ENCODE assay signal across 32 mouse cellular contexts in genomic region chr14:36340832-36341231, GRCm38 (mm10).
"Had no signal": no experiment of that assay in that cellular context is flagged by ENCODE, and none has a peak within 500 bp of the region (broad histone marks: within the 10 kb centered on the region; RNA-seq: fewer than 3 reads in every experiment).

No protein-coding gene starts in this region.

- ATAC-seq: liver, embryonic 12.5 days; liver, postnatal 0 days; lung, postnatal 0 days; midbrain, embryonic 13.5 days; midbrain, embryonic 15.5 days; midbrain, embryonic 16.5 days had no signal

- H3K27ac ChIP-seq: limb, embryonic 10.5 days; limb, embryonic 12.5 days; limb, embryonic 13.5 days; limb, embryonic 15.5 days; liver, embryonic 12.5 days; liver, embryonic 13.5 days; liver, embryonic 14.5 days; liver, embryonic 15.5 days; lung, embryonic 15.5 days; macrophage; midbrain, embryonic 10.5 days; midbrain, embryonic 12.5 days; midbrain, embryonic 13.5 days; midbrain, embryonic 15.5 days; neural tube, embryonic 12.5 days had no signal

- H3K4me2 ChIP-seq: limb, embryonic 12.5 days; limb, embryonic 13.5 days; limb, embryonic 15.5 days; liver, embryonic 11.5 days; liver, embryonic 12.5 days; liver, embryonic 13.5 days; liver, embryonic 15.5 days; lung, embryonic 14.5 days; lung, embryonic 15.5 days; midbrain, embryonic 11.5 days; midbrain, embryonic 12.5 days; midbrain, embryonic 13.5 days; midbrain, embryonic 15.5 days; neural tube, embryonic 12.5 days had no signal

- DNase-seq: left cerebral cortex, postnatal 4 days; liver; liver, embryonic 13.5 days; liver, postnatal 0 days; lung, adult 18-20 months; lung, adult 2 months; lung, embryonic 14.5 days; lung, postnatal 10 days; lung, postnatal 14 days; lung, postnatal 36 days; lung, postnatal 4 days; midbrain, embryonic 14.5 days had no signal

- H3K4me1 ChIP-seq: limb, embryonic 10.5 days; limb, embryonic 12.5 days; limb, embryonic 13.5 days; limb, embryonic 15.5 days; liver, embryonic 12.5 days; liver, embryonic 13.5 days; liver, embryonic 15.5 days; lung, embryonic 15.5 days; megakaryocyte, embryonic 14.5 days; midbrain, embryonic 10.5 days; midbrain, embryonic 12.5 days; midbrain, embryonic 13.5 days; midbrain, embryonic 15.5 days; neural tube, embryonic 12.5 days had no signal

- H3K4me3 ChIP-seq: limb, embryonic 10.5 days; limb, embryonic 12.5 days; limb, embryonic 13.5 days; limb, embryonic 15.5 days; liver, embryonic 12.5 days; liver, embryonic 13.5 days; liver, embryonic 15.5 days; lung, embryonic 15.5 days; megakaryocyte, embryonic 14.5 days; midbrain, embryonic 10.5 days; midbrain, embryonic 12.5 days; midbrain, embryonic 13.5 days; midbrain, embryonic 15.5 days; myocyte; neural tube, embryonic 12.5 days had no signal

- H3K27me3 ChIP-seq: limb, embryonic 12.5 days; limb, embryonic 13.5 days; limb, embryonic 15.5 days; liver, embryonic 12.5 days; liver, embryonic 13.5 days; liver, embryonic 15.5 days; lung, embryonic 15.5 days; megakaryocyte, embryonic 14.5 days; midbrain, embryonic 12.5 days; midbrain, embryonic 13.5 days; midbrain, embryonic 15.5 days; neural tube, embryonic 12.5 days had no signal

- H3K9ac ChIP-seq: limb, embryonic 12.5 days; limb, embryonic 13.5 days; limb, embryonic 15.5 days; liver, embryonic 12.5 days; liver, embryonic 13.5 days; liver, embryonic 14.5 days; liver, embryonic 15.5 days; liver, postnatal 0 days; lung, embryonic 14.5 days; lung, embryonic 15.5 days; midbrain, embryonic 12.5 days; midbrain, embryonic 13.5 days; midbrain, embryonic 15.5 days; neural tube, embryonic 12.5 days had no signal

- H3K36me3 ChIP-seq: limb, embryonic 10.5 days; limb, embryonic 12.5 days; limb, embryonic 13.5 days; limb, embryonic 15.5 days; liver, embryonic 12.5 days; liver, embryonic 13.5 days; liver, embryonic 15.5 days; lung, embryonic 15.5 days; midbrain, embryonic 10.5 days; midbrain, embryonic 12.5 days; midbrain, embryonic 13.5 days; midbrain, embryonic 15.5 days; neural tube, embryonic 12.5 days had no signal

- H3K9me3 ChIP-seq: limb, embryonic 10.5 days; limb, embryonic 12.5 days; limb, embryonic 13.5 days; limb, embryonic 15.5 days; liver, embryonic 12.5 days; liver, embryonic 13.5 days; liver, embryonic 15.5 days; lung, embryonic 15.5 days; megakaryocyte, embryonic 14.5 days; midbrain, embryonic 10.5 days; midbrain, embryonic 12.5 days; midbrain, embryonic 13.5 days; midbrain, embryonic 15.5 days; neural tube, embryonic 12.5 days had no signal
